Mouse (Mus musculus) gastrocnemius, postnatal 14 days (tissue): ENCODE data around the gene Zfp937. TPM values are rescaled to one million over a fixed set of nuclear protein-coding genes. Genes with fewer than 3 reads are reported as not detected.
"Not testable (repeated sequence)": the region's sequence is repeated elsewhere in the genome, so short reads cannot be mapped to it uniquely, and the experiment has no call there.

Experiments used
- DNase-seq: peaks from one replicate; pipeline ENCODE4 v3.0.0; 2021; ENCODE audit warnings: mixed read lengths
- intact Hi-C: fragments of 180-260 bp; cut with DNase I; formaldehyde crosslinking; loops from one replicate; pipeline ENCODE4 v1.15.1; 2025; ENCODE audit warnings: low total_unique reads
- long read RNA-seq, 2 experiments: library from polyadenylated mRNA; stranded (forward); transcript quantifications; one replicate each; pipeline ENCODE4 v2.0.0; 2021
- total RNA-seq, 2 experiments: library from RNA; stranded (reverse); gene quantifications; 2 replicates each; pipeline ENCODE4 v1.2.3; 2021

Zfp937 gene
- total RNA-seq = 1 to 10 TPM; 2.3 to 3.0 TPM
- long read RNA-seq, experiment 1, partial matches to known transcripts = 0 of 3 reads
- long read RNA-seq, experiment 1, other reads (novel, unspliced or antisense) = 3 of 3 reads
- long read RNA-seq, experiment 2, partial matches to known transcripts = 0 of 2 reads
- long read RNA-seq, experiment 2, other reads (novel, unspliced or antisense) = 0 of 2 reads

GRCm38 (mm10) chr2:150217600-150218362, at the start of gene Zfp937:
Zfp937 (plus strand) TSS chr2:150218073.
- intact Hi-C loops = not testable (repeated sequence)

DNA sequence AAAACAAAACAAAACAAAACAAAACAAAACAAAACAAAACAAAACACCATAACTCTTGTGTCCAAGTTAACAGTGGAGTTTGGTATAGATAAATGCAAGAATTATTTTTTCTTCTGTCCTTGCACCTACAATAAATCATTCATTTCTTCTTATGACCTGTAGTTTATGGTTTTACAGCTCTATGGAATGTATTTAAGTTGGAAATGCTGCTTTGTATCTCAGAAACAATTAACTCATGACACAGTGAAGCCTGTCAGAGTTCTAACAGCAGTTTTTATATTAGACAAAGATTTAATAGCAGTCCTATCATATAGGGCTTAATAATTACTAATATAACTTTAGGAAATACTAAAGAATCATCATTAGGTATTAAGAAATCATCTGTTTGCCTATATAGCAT, 44.0 kb upstream of the Zfp937 start:
- intact Hi-C loops = no loop called here
- no peak for DNase-seq

More at GRCm38 (mm10) chr2:150217600-150218362, at the start of gene Zfp937:
- peak; percentile 72 for DNase-seq

GRCm38 (mm10) chr2:150179579-150179978, 38.3 kb upstream of the Zfp937 start, which contains the start of gene Gm10770:
Gm10770 (minus strand) TSS chr2:150179679.
- intact Hi-C loops, DNase-seq: not testable (repeated sequence)

DNA sequence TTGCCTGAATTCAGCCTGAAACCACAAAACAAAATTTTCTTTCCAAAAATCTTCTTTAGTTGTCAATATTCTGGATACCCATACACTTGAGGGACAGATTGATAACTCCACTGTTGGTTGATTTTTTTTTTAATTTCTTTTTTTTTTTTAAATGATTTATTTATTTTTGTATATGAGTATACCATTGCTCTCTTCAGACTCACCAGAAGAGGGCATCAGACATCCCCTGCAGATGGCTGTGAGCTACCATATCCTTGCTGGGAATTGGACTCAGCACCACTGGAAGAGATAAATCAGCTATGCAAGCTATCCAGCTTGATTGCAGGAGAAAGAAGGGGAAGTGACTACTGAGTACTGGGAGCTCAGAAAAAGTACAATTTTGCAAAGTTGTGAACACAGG, 36.8 kb upstream of the Zfp937 start:
- intact Hi-C loops, DNase-seq: not testable (repeated sequence)

GRCm38 (mm10) chr2:150181570-150181999, 36.3 kb upstream of the Zfp937 start, which contains the start of gene Gm14139:
Gm14139 (plus strand) TSS chr2:150181755.
- intact Hi-C loops, DNase-seq: not testable (repeated sequence)

DNA sequence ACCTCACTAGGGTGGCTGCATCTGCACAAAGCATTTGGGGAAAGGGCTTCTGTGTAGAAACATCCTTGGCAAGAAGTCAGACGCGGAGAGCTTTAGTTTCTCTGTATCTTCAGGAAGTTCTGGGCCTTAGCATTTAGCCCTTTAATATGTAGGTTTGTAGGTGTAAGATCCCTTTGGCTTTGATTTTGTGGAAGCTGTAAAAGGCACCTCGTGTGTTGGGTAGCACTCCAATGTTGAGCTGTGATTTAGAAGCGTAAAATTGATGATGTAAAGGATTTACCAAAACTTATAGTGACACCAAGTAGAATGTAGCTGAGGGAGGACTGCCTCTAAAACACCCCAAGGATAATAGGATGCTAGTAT, 471 bp downstream of the Zfp937 start:
- DNase-seq, intact Hi-C loops: not testable (repeated sequence)

DNA sequence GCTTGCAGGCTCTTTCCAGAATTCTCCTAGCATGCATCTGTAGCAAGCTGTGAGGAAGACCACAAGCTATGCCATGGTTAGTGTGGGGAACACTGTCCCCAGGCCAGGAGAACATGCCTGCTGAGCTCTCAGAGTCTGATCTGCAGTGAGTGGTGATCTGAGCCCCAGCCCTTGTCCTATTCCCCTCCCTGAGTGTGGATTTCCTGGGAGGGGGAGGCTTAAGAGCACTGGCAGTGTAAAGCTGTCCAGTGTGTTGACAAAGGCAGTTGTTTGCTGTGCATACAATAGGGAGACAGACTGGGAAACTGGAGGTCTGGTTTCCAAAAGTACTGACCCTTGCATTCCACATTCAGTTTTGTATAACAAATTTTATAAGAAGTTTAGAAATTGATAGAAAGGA, 5.4 kb downstream of the Zfp937 start:
- intact Hi-C loops, DNase-seq: not testable (repeated sequence)

GRCm38 (mm10) chr2:150243211-150243610, 25.3 kb downstream of the Zfp937 start:
- no peak for DNase-seq
- intact Hi-C loops = no loop called here

- intact Hi-C loops, DNase-seq: not testable (repeated sequence)
Measured at GRCm38 (mm10) chr2:150255491-150255890, 37.6 kb downstream of the Zfp937 start, which contains the start of gene Gm21994. Gm21994 (minus strand) TSS chr2:150255591.

- intact Hi-C loops, DNase-seq: not testable (repeated sequence)
Measured at GRCm38 (mm10) chr2:150256861-150257260, 39.0 kb downstream of the Zfp937 start.

DNA sequence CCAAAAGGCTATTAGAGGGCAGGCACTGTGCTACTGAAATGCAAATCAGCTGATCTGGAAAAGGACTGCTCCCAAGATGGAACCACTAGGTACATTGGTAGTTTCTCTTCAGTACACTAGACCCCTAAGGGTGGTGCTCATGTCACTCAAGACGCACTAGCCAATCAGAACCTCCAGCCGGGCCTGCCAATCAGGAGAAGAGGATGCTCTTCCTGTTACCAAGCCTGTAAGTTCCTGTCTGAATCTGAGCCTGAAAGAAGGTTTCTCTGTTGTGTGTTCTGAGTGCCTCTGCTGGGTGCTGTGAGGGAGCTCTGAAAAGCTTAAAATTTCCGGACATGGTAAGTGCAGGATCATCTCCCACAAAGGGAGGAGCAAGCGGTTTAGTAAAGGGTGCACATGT, 39.4 kb downstream of the Zfp937 start, which contains the start of gene Gm14124:
Gm14124 (plus strand) TSS at position 227 of the 400 bp plus-strand sequence.
- DNase-seq, intact Hi-C loops: not testable (repeated sequence)

Other genes with a start within 250 kb of the Zfp937 start
- gene Zfp120, start 81.4 kb upstream of the Zfp937 start, total RNA-seq = 1 to 10 TPM; 6.8 to 7.7 TPM
- gene Gm10770, start 38.4 kb upstream of the Zfp937 start, total RNA-seq = not detected
- not detected for gene Gm14139, start 36.3 kb upstream of the Zfp937 start, total RNA-seq
- 1 to 10 TPM; 2.0 to 2.9 TPM for gene Gm21994, start 37.5 kb downstream of the Zfp937 start, total RNA-seq
- under 1 TPM in 1 of 2 experiments, not detected in 1; 0.06 TPM for gene Gm14124, start 39.4 kb downstream of the Zfp937 start, total RNA-seq
- 1 to 10 TPM; 1.4 to 1.5 TPM for gene Gm10130, start 105.6 kb downstream of the Zfp937 start, total RNA-seq
- gene 3300002I08Rik, start 144.7 kb downstream of the Zfp937 start, total RNA-seq = 1 to 10 TPM; 1.5 to 2.0 TPM
- gene Zfp442, start 233.4 kb downstream of the Zfp937 start, total RNA-seq = 1 to 10 TPM; 1.7 to 2.3 TPM